Mouse (Mus musculus): ENCODE results near the gene Riok2. TPM values are rescaled to one million over a fixed set of nuclear protein-coding genes. Genes with fewer than 3 reads are reported as not detected.

The Riok2 gene
- polyA plus RNA-seq, 1 experiment from 2014 or later = 28.5 TPM

Other genes starting within 250 kb of the Riok2 start
- 82.7 and 96.2 TPM in 2 replicates for gene Lix1, start 28.4 kb downstream of the Riok2 start, polyA plus RNA-seq (2016; fragmentation: Nextera tagmentation; extraction: Ambion mirVana)

Measured in midbrain, embryonic 10.5 days (tissue).